Mouse (Mus musculus) bone marrow, adult 2 months (tissue): ENCODE measurements at regions not wholly inside any gene's neighbourhood (a gene's known extent, or its start where the extent isn't known, plus 50 kb on each side); places are given as distances from the start of the nearest gene placed in this dataset.

Experiments
- CTCF ChIP-seq: fragments of 200-500 bp; IDR thresholded peaks from 2 replicates; pipeline ENCODE4 v1.5.1; 2011; ENCODE audit warnings: low read length, control low read depth; ENCODE audit not compliant: control insufficient read depth, insufficient read depth
- POLR2A ChIP-seq: fragments of 200-500 bp; IDR thresholded peaks from 2 replicates; pipeline ENCODE4 v1.6.1; 2011; ENCODE audit warnings: low read depth, mild to moderate bottlenecking, control low read depth, low read length, borderline replicate concordance; ENCODE audit not compliant: control insufficient read depth

DNA sequence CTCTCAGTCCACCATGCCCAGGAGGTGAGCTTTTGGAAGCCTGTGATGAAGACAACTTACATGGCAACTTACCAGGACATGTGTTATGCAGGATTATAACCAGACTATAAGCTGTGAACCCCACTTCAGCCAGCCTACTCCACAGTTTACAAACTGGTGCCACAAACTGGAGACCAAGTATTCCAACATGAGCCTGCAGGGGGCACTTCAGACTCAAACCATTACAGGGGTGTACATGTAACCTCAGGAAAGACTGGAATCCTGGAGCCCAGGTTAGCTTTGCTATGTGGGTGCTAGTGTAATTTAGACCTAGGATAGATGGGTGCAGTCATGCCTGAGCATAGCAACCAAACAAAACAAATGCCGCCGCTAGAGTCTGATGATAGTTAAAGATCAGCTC, 124.0 kb upstream of the Lyplal1 start:
- TF ChIP-seq CTCF (no peak), POLR2A (no peak)
